Mouse (Mus musculus): ENCODE results near the gene Olfr522. TPM values are rescaled to one million over a fixed set of nuclear protein-coding genes. Genes with fewer than 3 reads are reported as not detected.

The Olfr522 gene
- polyA plus RNA-seq, 2 experiments: not detected

GRCm38 (mm10) chr7:140127911-140128310 is 36.7 kb downstream of the Olfr522 start:
- ATAC-seq (ENCODE audit: low FRiP score, low read depth): no peak
- no peak overlapping the region for H3K9ac ChIP-seq (ENCODE audit: low read depth, low read length, severe bottlenecking)
- 87% methylated on average over 2 of the region's 2 CpGs for WGBS
- DNase-seq (ENCODE audit: low spot score): no peak
- peaks cover 13% of the 10 kb centered on the region for H3K36me3 ChIP-seq (ENCODE audit: control insufficient read depth, insufficient read depth, low read length)
- H3K4me3 ChIP-seq (replicated peaks; ENCODE audit: low read length): no peak overlapping the region
- no peaks in the 10 kb centered on the region for H3K27me3 ChIP-seq (ENCODE audit: control insufficient read depth, insufficient read depth, low read length)
- H3K27ac ChIP-seq (replicated peaks; ENCODE audit: low read depth, low read length): no peak overlapping the region
- no peaks in the 10 kb centered on the region for H3K9me3 ChIP-seq (ENCODE audit: control insufficient read depth, low read length)
- peaks cover 5% of the 10 kb centered on the region; the same call in 1 of the 2 replicates for H3K4me1 ChIP-seq (ENCODE audit: control insufficient read depth, insufficient read depth, low read length)
- H3K4me2 ChIP-seq (replicated peaks; ENCODE audit: low read depth, low read length, severe bottlenecking): no peak overlapping the region
- TF ChIP-seq POLR2A (IDR thresholded peaks at IDR 0.05; ENCODE audit: borderline replicate concordance, extremely low read depth, insufficient read depth, insufficient read length): no peak

- no peak for TF ChIP-seq POLR2A (IDR thresholded peaks at IDR 0.05; ENCODE audit: borderline replicate concordance, extremely low read depth, insufficient read depth, insufficient read length)
- Histone ChIP-seq H3K4me3 (replicated peaks; ENCODE audit: low read length) (no peak overlapping the region), H3K4me1 (ENCODE audit: control insufficient read depth, insufficient read depth, low read length) (peaks cover 5% of the 10 kb centered on the region; the same call in 1 of the 2 replicates), H3K9me3 (ENCODE audit: control insufficient read depth, low read length) (no peaks in the 10 kb centered on the region), H3K27me3 (ENCODE audit: control insufficient read depth, insufficient read depth, low read length) (no peaks in the 10 kb centered on the region), H3K4me2 (replicated peaks; ENCODE audit: low read depth, low read length, severe bottlenecking) (no peak overlapping the region), H3K27ac (replicated peaks; ENCODE audit: low read depth, low read length) (no peak overlapping the region), H3K9ac (ENCODE audit: low read depth, low read length, severe bottlenecking) (no peak overlapping the region), H3K36me3 (ENCODE audit: control insufficient read depth, insufficient read depth, low read length) (peaks cover 13% of the 10 kb centered on the region)
- DNase-seq (ENCODE audit: low spot score) (no peak), ATAC-seq (ENCODE audit: low FRiP score, low read depth) (no peak)
- 81% methylated on average over 3 of the region's 3 CpGs for WGBS
These were observed 37.6 kb downstream of the Olfr522 start for GRCm38 (mm10) chr7:140126934-140127333.

DNA sequence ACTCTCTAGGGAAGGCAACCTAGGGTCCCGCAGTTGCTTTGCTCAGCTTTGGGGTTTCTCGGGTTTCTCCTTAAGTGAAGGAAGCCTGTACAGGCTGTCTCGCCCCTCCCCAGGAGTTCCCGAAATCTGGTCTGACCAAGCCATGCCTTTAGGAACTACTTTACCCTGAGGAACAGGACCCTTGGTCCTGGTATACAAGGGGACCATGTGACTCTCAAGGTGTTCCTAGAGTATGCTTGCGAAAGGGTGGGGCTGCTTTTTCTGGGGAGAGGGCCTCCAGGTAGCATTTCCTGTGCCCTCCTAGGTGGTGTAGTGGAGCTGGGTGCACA is 38.6 kb downstream of the Olfr522 start:
- H3K27ac ChIP-seq (replicated peaks; ENCODE audit: low read depth, low read length): no peak overlapping the region
- H3K36me3 ChIP-seq (ENCODE audit: control insufficient read depth, insufficient read depth, low read length): peaks cover 13% of the 10 kb centered on the region
- WGBS: 5% methylated on average over 5 of the region's 5 CpGs
- H3K4me2 ChIP-seq (replicated peaks; ENCODE audit: low read depth, low read length, severe bottlenecking): peak overlapping the region; percentile 89
- H3K9ac ChIP-seq (ENCODE audit: low read depth, low read length, severe bottlenecking): peak overlapping the region; percentile 61
- peak overlapping the region; percentile 55 for H3K4me3 ChIP-seq (replicated peaks; ENCODE audit: low read length)
- H3K27me3 ChIP-seq (ENCODE audit: control insufficient read depth, insufficient read depth, low read length): no peaks in the 10 kb centered on the region
- TF ChIP-seq POLR2A (IDR thresholded peaks at IDR 0.05; ENCODE audit: borderline replicate concordance, extremely low read depth, insufficient read depth, insufficient read length): no peak
- no peaks in the 10 kb centered on the region for H3K9me3 ChIP-seq (ENCODE audit: control insufficient read depth, low read length)
- peaks cover 5% of the 10 kb centered on the region; the same call in 1 of the 2 replicates for H3K4me1 ChIP-seq (ENCODE audit: control insufficient read depth, insufficient read depth, low read length)
- DNase-seq (ENCODE audit: low spot score): no peak
- no peak for ATAC-seq (ENCODE audit: low FRiP score, low read depth)

DNA sequence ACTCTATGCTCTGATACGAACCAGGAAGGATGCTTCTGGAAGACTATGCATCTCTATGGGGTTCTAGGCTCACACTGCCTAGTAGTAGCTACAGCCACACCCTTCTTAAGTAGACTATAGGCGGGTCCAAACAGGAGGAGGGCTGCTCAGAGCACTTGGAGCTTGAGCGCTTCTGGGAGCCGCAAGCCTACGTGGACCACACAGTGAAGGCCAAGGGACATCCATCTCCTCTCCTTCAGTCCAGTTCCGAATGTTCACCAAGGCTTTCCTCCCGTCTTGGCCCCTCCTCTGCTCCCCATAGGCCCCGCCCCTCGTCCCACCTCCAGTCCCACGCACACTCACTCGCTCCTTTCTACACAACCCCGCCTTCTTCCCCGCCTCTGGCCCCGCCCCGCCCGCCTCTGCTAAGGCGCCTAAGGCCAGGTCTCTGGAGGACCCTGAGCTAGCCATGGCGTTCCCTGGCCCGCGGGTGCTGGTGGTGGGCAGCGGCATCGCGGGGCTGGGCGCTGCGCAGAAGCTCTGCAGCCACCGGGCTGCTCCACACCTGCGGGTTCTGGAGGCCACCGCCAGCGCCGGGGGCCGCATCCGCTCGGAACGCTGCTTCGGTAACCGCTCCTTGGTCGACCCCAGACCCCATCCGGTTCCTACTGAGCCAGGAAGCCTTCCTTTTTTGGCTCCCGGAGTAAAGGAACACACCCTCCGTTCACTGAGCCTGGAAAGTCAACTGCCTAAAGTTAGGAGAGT is 39.1 kb downstream of the Olfr522 start:
- Histone ChIP-seq H3K36me3 (ENCODE audit: control insufficient read depth, insufficient read depth, low read length) (peaks cover 11% of the 10 kb centered on the region), H3K4me3 (replicated peaks; ENCODE audit: low read length) (peak overlapping the region; percentile 55), H3K9ac (ENCODE audit: low read depth, low read length, severe bottlenecking) (peak overlapping the region; percentile 61), H3K4me1 (ENCODE audit: control insufficient read depth, insufficient read depth, low read length) (peaks cover 5% of the 10 kb centered on the region; the same call in 1 of the 2 replicates), H3K27me3 (ENCODE audit: control insufficient read depth, insufficient read depth, low read length) (no peaks in the 10 kb centered on the region), H3K27ac (replicated peaks; ENCODE audit: low read depth, low read length) (no peak overlapping the region; the same call in 1 of the 2 replicates), H3K9me3 (ENCODE audit: control insufficient read depth, low read length) (no peaks in the 10 kb centered on the region), H3K4me2 (replicated peaks; ENCODE audit: low read depth, low read length, severe bottlenecking) (peak overlapping the region; percentile 89)
- DNase-seq (ENCODE audit: low spot score) (peak; percentile 89), ATAC-seq (ENCODE audit: low FRiP score, low read depth) (peak; percentile 99)
- no peak for TF ChIP-seq POLR2A (IDR thresholded peaks at IDR 0.05; ENCODE audit: borderline replicate concordance, extremely low read depth, insufficient read depth, insufficient read length)
- 2% methylated on average over 34 of the region's 40 CpGs for WGBS

DNA sequence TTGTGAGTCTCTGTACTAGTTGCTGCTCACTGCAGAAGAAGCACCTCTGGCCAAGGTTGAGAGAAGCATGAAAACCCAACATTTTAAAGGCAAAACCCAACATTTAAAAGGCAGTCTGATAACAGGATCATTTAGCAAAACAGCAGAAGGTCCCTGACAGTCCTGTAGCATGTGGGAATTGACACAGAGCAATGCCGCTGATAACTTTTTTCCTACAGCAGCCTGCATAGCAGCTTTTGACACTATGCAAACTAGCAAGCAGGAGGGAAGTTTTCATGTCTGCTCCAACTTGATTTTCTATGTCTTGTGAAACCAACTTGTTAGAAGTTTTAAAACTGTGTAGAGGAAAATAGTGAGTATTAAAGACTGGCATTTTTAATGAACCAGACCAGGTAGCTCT is 40.2 kb downstream of the Olfr522 start:
- Histone ChIP-seq H3K4me1 (ENCODE audit: control insufficient read depth, insufficient read depth, low read length) (peaks cover 5% of the 10 kb centered on the region; the same call in 1 of the 2 replicates), H3K9ac (ENCODE audit: low read depth, low read length, severe bottlenecking) (no peak overlapping the region), H3K4me3 (replicated peaks; ENCODE audit: low read length) (no peak overlapping the region), H3K4me2 (replicated peaks; ENCODE audit: low read depth, low read length, severe bottlenecking) (no peak overlapping the region), H3K9me3 (ENCODE audit: control insufficient read depth, low read length) (no peaks in the 10 kb centered on the region), H3K27ac (replicated peaks; ENCODE audit: low read depth, low read length) (no peak overlapping the region), H3K36me3 (ENCODE audit: control insufficient read depth, insufficient read depth, low read length) (0 out of 2 replicates have a peak, but pooled peaks cover under 1% of the 10 kb centered on the region), H3K27me3 (ENCODE audit: control insufficient read depth, insufficient read depth, low read length) (no peaks in the 10 kb centered on the region)
- WGBS: 100% methylated on average over 1 of the region's 1 CpGs
- TF ChIP-seq POLR2A (IDR thresholded peaks at IDR 0.05; ENCODE audit: borderline replicate concordance, extremely low read depth, insufficient read depth, insufficient read length): no peak
- no peak for DNase-seq (ENCODE audit: low spot score)
- ATAC-seq (ENCODE audit: low FRiP score, low read depth): no peak
